Mouse (Mus musculus) C2C12 (cell line): ENCODE results near the gene Chek1. TPM values are rescaled to one million over a fixed set of nuclear protein-coding genes. Genes with fewer than 3 reads are reported as not detected.

Source experiments
- H3K27me3 ChIP-seq: one replicate; pipeline ENCODE4 v1.6.1; 2011; ENCODE audit not compliant: control insufficient read depth, insufficient read depth, insufficient read length
- H3K36me3 ChIP-seq: one replicate; pipeline ENCODE4 v1.6.1; 2011; ENCODE audit not compliant: control insufficient read depth, insufficient read depth
- H3K4me3 ChIP-seq: one replicate; pipeline ENCODE4 v1.5.1; 2011; ENCODE audit warnings: mild to moderate bottlenecking, control low read depth; ENCODE audit not compliant: poor library complexity, insufficient read depth, severe bottlenecking
- H3K79me2 ChIP-seq: one replicate; pipeline ENCODE4 v1.6.1; 2011; ENCODE audit not compliant: control insufficient read depth, insufficient read depth
- H3K79me3 ChIP-seq: one replicate; pipeline ENCODE4 v1.6.1; 2011; ENCODE audit warnings: low read depth, control low read depth
- H3ac ChIP-seq: one replicate; pipeline ENCODE3; 2011; ENCODE audit warnings: low read depth; ENCODE audit not compliant: control insufficient read depth, insufficient read length
- CEBPB ChIP-seq: IDR thresholded peaks from one replicate; pipeline ENCODE4 v1.6.1; 2011; ENCODE audit warnings: low read depth, mild to moderate bottlenecking, control low read depth, moderate library complexity
- CTCF ChIP-seq: IDR thresholded peaks from one replicate; pipeline ENCODE4 v1.5.1; 2011; ENCODE audit not compliant: control insufficient read depth, insufficient read depth, insufficient read length
- FOSL1 ChIP-seq: IDR thresholded peaks from one replicate; pipeline ENCODE4 v1.8.0; 2011; ENCODE audit warnings: mild to moderate bottlenecking, low read length; ENCODE audit not compliant: poor library complexity, insufficient read depth, severe bottlenecking
- MAX ChIP-seq: IDR thresholded peaks from one replicate; pipeline ENCODE4 v1.6.1; 2011; ENCODE audit warnings: mild to moderate bottlenecking, control low read depth
- MYOD1 ChIP-seq: IDR thresholded peaks from one replicate; pipeline ENCODE4 v1.6.1; 2011; ENCODE audit warnings: low read depth; ENCODE audit not compliant: control insufficient read depth, insufficient read length
- MYOG ChIP-seq: IDR thresholded peaks from one replicate; pipeline ENCODE4 v1.6.1; 2011; ENCODE audit not compliant: control insufficient read depth, insufficient read length; ENCODE audit errors: extremely low read depth
- USF1 ChIP-seq: IDR thresholded peaks from one replicate; pipeline ENCODE4 v1.6.1; 2011; ENCODE audit warnings: low read depth, mild to moderate bottlenecking, control low read depth, moderate library complexity
- polyA plus RNA-seq: library from polyadenylated mRNA; unstranded; fragments of >200 nt; fragmentation: generic; extraction: Trizol; gene quantifications from one replicate; pipeline ENCODE4 v1.2.1, GENCODE M21; 2012; ENCODE audit warnings: missing spikeins

Chek1 gene
- polyA plus RNA-seq, 1 experiment = 6.4 TPM

- Histone ChIP-seq H3K27me3 (no peaks in the 10 kb centered on the region), H3K36me3 (peaks cover 41% of the 10 kb centered on the region), H3K79me2 (peaks cover 18% of the 10 kb centered on the region), H3K79me3 (peaks cover 5% of the 10 kb centered on the region), H3K4me3 (peak overlapping the region; percentile 50), H3ac (peak overlapping the region; percentile 77)
- TF ChIP-seq USF1 (peak; percentile 53), MAX (peak; percentile 64), CTCF (no peak), CEBPB (peak; percentile 43), MYOD1 (no peak)
Observed at GRCm38 (mm10) chr9:36726131-36727033, 483 bp downstream of the Chek1 start.

DNA sequence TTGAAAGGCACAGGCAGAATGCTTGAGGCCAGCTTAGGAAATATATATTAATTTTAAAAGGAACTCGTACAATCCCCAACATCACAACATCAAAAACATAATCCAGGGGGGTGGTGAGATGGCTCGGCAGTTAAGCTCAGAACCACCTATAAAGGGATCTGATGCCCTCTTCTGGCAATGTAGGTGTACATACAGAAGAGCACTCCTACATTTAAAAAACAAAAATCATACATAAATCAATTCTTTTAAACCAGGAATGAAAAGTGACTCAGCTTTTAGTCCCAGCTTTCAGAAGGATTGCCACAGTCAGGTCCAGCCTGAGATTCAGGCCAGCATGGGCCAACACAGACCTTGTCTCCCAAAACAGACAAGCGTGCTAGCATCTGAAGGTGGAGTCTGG lies 10.2 kb downstream of the Chek1 start:
- H3K79me3 ChIP-seq = no peaks in the 10 kb centered on the region
- peaks cover 60% of the 10 kb centered on the region for H3K36me3 ChIP-seq
- H3K27me3 ChIP-seq = no peaks in the 10 kb centered on the region

GRCm38 (mm10) chr9:36707304-36707703 lies 19.6 kb downstream of the Chek1 start:
- H3K79me2 ChIP-seq = no peaks in the 10 kb centered on the region
- TF ChIP-seq FOSL1 = no peak
- no peak for TF ChIP-seq USF1
- no peak for TF ChIP-seq MYOG
- no peak for TF ChIP-seq CEBPB
- TF ChIP-seq MAX = no peak
- TF ChIP-seq MYOD1 = no peak
- no peak for TF ChIP-seq CTCF
- no peak overlapping the region for H3ac ChIP-seq
- H3K79me3 ChIP-seq = no peaks in the 10 kb centered on the region
- peaks cover 32% of the 10 kb centered on the region for H3K36me3 ChIP-seq
- no peaks in the 10 kb centered on the region for H3K27me3 ChIP-seq
- no peak overlapping the region for H3K4me3 ChIP-seq

More for the DNA sequence above, 10.2 kb downstream of the Chek1 start:
- no peak overlapping the region for H3ac ChIP-seq
- TF ChIP-seq FOSL1 (no peak), CEBPB (no peak), MAX (no peak), CTCF (no peak), MYOD1 (no peak), MYOG (no peak)
- no peak overlapping the region for H3K4me3 ChIP-seq
- H3K79me2 ChIP-seq = no peaks in the 10 kb centered on the region

DNA sequence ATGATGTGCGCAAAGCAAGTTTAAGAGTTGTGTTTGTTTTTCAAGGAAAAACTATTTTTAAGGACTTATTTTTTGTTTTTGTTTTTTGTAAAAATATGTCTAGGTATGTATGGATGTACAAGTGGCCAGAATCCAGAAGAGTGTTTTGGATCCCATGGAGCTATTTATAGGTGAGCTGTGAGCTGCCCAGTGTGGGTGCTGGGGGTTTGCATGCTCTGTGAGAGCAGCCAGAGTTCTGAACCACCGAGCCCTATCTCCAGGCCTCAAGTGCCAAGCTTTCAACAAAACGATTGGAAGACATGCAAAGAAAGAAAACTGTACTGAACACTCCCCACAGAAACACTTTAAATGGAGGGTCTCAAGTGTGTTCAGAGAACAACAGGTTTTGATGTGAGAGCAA lies 20.9 kb downstream of the Chek1 start:
- no peak overlapping the region for H3K4me3 ChIP-seq
- TF ChIP-seq MYOG (no peak), CTCF (no peak), MYOD1 (no peak), MAX (no peak), CEBPB (no peak), USF1 (no peak), FOSL1 (no peak)
- no peak overlapping the region for H3ac ChIP-seq
- H3K36me3 ChIP-seq = peaks cover 22% of the 10 kb centered on the region
- H3K79me2 ChIP-seq = no peaks in the 10 kb centered on the region
- no peaks in the 10 kb centered on the region for H3K27me3 ChIP-seq
- H3K79me3 ChIP-seq = no peaks in the 10 kb centered on the region

- Histone ChIP-seq H3K36me3 (no peaks in the 10 kb centered on the region), H3K79me3 (no peaks in the 10 kb centered on the region), H3K27me3 (no peaks in the 10 kb centered on the region), H3K79me2 (no peaks in the 10 kb centered on the region), H3ac (no peak overlapping the region), H3K4me3 (no peak overlapping the region)
- no peak for TF ChIP-seq CEBPB
- TF ChIP-seq MAX = no peak
- TF ChIP-seq CTCF = no peak
- TF ChIP-seq FOSL1 = no peak
- no peak for TF ChIP-seq MYOD1
- TF ChIP-seq MYOG = no peak
- no peak for TF ChIP-seq USF1
Observed at GRCm38 (mm10) chr9:36694276-36694675, 32.6 kb downstream of the Chek1 start.
